Mouse (Mus musculus) layer of hippocampus, postnatal 14 days (tissue): ENCODE results near the gene Barhl2. TPM values are rescaled to one million over a fixed set of nuclear protein-coding genes. Genes with fewer than 3 reads are reported as not detected.
A peak's percentile ranks its signal among the peaks of the same experiment; 100 is the strongest.

Source experiments
- DNase-seq, 2 experiments: peaks; one replicate each; pipeline ENCODE4 v3.0.0; 2021 to 2022; ENCODE audit warnings: low spot score in 2 of 2, mixed read lengths in 1 of 2
- total RNA-seq, 2 experiments: library from RNA; stranded (reverse); gene quantifications; 2 replicates each; pipeline ENCODE4 v1.2.3; 2021

The Barhl2 gene
- total RNA-seq, 2 experiments from 2014 or later = 0.17 to 0.32 TPM

DNA sequence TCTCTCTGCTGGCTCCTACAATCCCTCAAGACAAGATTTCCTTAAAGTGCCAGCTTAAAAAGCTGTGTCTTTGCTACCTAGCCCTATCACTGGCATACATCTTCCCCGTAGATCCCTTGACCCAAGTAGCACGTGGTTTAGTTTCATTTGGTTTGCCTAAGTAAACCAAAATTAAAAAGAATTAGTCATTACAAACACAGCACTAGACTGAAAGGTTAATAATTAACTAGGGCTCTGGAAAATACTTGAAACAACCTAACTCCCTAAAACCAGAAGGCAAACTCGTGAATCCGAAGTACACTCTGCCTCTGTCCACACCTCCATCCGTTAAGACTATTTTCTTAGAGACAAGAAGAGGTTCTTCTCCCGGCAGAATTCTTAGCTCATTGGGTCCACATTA lies 41.4 kb downstream of the Barhl2 start:
- DNase-seq = no peak

DNA sequence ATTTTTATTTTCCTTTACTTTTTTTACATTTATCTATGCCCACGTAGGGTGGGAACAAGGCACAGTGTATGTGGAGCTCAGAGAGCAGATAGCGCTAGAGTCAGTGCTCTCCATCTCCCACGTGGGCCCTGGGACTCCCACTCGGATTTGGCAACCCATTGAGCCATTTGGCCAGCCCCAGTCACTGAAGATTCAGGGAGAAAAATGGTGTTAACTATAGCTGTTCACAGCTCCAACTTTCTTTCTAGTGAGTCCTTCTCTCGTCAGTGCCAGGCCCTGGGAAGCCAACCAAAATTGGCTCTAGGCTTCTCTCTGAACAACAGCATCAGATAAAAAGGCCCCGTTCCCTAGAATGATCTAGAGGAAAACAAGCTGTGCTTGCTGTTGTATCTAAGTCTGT lies 42.2 kb downstream of the Barhl2 start:
- peak in 1 of 2 experiments; percentile 13 for DNase-seq

DNA sequence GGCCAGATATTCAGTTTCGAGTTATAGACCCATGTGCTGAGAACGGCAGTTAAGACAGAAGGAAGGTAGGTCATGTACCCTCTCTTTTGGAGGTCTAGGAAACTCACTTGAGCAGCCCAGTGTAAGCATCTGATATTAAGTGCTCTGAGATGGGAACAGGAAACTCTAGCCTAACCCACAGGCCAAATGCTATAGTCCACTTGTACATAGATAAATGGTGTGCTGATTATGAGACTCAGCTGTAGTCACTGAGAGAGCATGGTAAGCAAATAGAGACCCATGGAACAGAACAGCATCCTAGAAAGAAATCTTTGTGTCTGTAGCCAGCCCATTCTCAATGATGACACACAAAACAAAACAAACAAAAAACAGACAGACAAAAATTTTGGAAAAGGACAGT lies 55.2 kb downstream of the Barhl2 start:
- DNase-seq = no peak

Other genes with a start within 250 kb of the Barhl2 start
- gene Gm17304, start 150.9 kb upstream of the Barhl2 start, total RNA-seq = not detected
- 10 to 100 TPM; 85.1 to 91.0 TPM for gene Zfp644, start 239.1 kb upstream of the Barhl2 start, total RNA-seq